Mouse (Mus musculus) brain, embryonic 14.5 days (tissue): ENCODE measurements around the gene Drg1.
"Not testable (repeated sequence)": the region's sequence is repeated elsewhere in the genome, so short reads cannot be mapped to it uniquely, and the experiment has no call there.

Experiments used
- CTCF ChIP-seq: fragments of 200-500 bp; IDR thresholded peaks from 2 replicates; pipeline ENCODE4 v1.5.1; 2012; ENCODE audit warnings: inconsistent platforms, mild to moderate bottlenecking, moderate library complexity, borderline replicate concordance; ENCODE audit not compliant: insufficient read depth, insufficient read length; ENCODE audit errors: extremely low read depth
- POLR2A ChIP-seq: fragments of 200-500 bp; IDR thresholded peaks from 2 replicates; pipeline ENCODE4 v1.6.1; 2012; ENCODE audit warnings: mild to moderate bottlenecking, inconsistent platforms, borderline replicate concordance; ENCODE audit not compliant: poor library complexity, insufficient read depth, insufficient read length, severe bottlenecking; ENCODE audit errors: extremely low read depth

GRCm38 (mm10) chr11:3158800-3159199, 107.4 kb downstream of the Drg1 start:
- TF ChIP-seq CTCF, POLR2A: not testable (repeated sequence)
